36 mouse cellular contexts compared by ENCODE assay signal in genomic region chr2:107045955-107046354, GRCm38 (mm10). TPM values are rescaled to one million over a fixed set of nuclear protein-coding genes. Genes with fewer than 3 reads are reported as not detected.
DNase-seq lines count a peak whose midpoint lies in the region; ATAC-seq lines count a peak whose summit lies in the region.
"Had no signal": no experiment of that assay in that cellular context is flagged by ENCODE, and none has a peak within 500 bp of the region (broad histone marks: within the 10 kb centered on the region; RNA-seq: fewer than 3 reads in every experiment).

No protein-coding gene starts in this region.

- no peak overlapping the region for H3K9ac ChIP-seq in forebrain, embryonic 13.5 days
- no peak overlapping the region for H3K9ac ChIP-seq in forebrain, embryonic 16.5 days (replicated peaks; ENCODE audit: low read depth, low read length)
- H3K9ac ChIP-seq: heart, embryonic 13.5 days; hindbrain, embryonic 14.5 days; kidney, embryonic 15.5 days; liver, embryonic 14.5 days; midbrain, embryonic 13.5 days had no signal

- H3K4me3 ChIP-seq in forebrain, embryonic 13.5 days: no peak overlapping the region
- no peak overlapping the region for H3K4me3 ChIP-seq in forebrain, embryonic 10.5 days
- H3K4me3 ChIP-seq in forebrain, embryonic 16.5 days (replicated peaks; ENCODE audit: low read length): no peak overlapping the region
- H3K4me3 ChIP-seq: erythroblast, embryonic 14.5 days; heart, embryonic 13.5 days; kidney, embryonic 15.5 days; midbrain, embryonic 13.5 days had no signal

- H3K27ac ChIP-seq in forebrain, embryonic 13.5 days: no peak overlapping the region
- no peak overlapping the region for H3K27ac ChIP-seq in forebrain, embryonic 10.5 days
- no peak overlapping the region for H3K27ac ChIP-seq in forebrain, embryonic 16.5 days (ENCODE audit: low read length)
- H3K27ac ChIP-seq: heart, embryonic 13.5 days; hindbrain, embryonic 14.5 days; kidney, embryonic 15.5 days; liver, embryonic 14.5 days; macrophage; midbrain, embryonic 13.5 days had no signal

- ATAC-seq in forebrain, embryonic 13.5 days: peak; percentile 19; the same call in 1 of the 2 replicates
- ATAC-seq in forebrain, embryonic 16.5 days: peak; percentile 86
- ATAC-seq: midbrain, embryonic 13.5 days; Patski had no signal

- no peaks in the 10 kb centered on the region for H3K9me3 ChIP-seq in forebrain, embryonic 13.5 days (replicated peaks)
- no peaks in the 10 kb centered on the region for H3K9me3 ChIP-seq in forebrain, embryonic 10.5 days
- H3K9me3 ChIP-seq in forebrain, embryonic 16.5 days (ENCODE audit: control insufficient read depth, low read length): no peaks in the 10 kb centered on the region
- H3K9me3 ChIP-seq: G1E; heart, embryonic 13.5 days; kidney, embryonic 15.5 days; midbrain, embryonic 13.5 days had no signal

- no peaks in the 10 kb centered on the region for H3K27me3 ChIP-seq in forebrain, embryonic 13.5 days
- no peaks in the 10 kb centered on the region for H3K27me3 ChIP-seq in forebrain, embryonic 10.5 days (ENCODE audit: poor library complexity, severe bottlenecking)
- no peaks in the 10 kb centered on the region for H3K27me3 ChIP-seq in forebrain, embryonic 16.5 days (replicated peaks; ENCODE audit: control insufficient read depth, insufficient read depth, low read length)
- H3K27me3 ChIP-seq: heart, embryonic 13.5 days; kidney, embryonic 15.5 days; midbrain, embryonic 13.5 days; Patski had no signal

- H3K4me2 ChIP-seq in forebrain, embryonic 13.5 days: no peak overlapping the region
- H3K4me2 ChIP-seq in forebrain, embryonic 16.5 days (ENCODE audit: low read length): no peak overlapping the region
- H3K4me2 ChIP-seq: heart, embryonic 13.5 days; hindbrain, embryonic 14.5 days; kidney, embryonic 15.5 days; midbrain, embryonic 13.5 days had no signal

- DNase-seq in forebrain, embryonic 10.5 days (ENCODE audit: extremely low spot score, low spot score): no peak
- peak; percentile 14 for DNase-seq in layer of hippocampus, adult 9-11 months
- no peak for DNase-seq in layer of hippocampus, adult 9-10 months (ENCODE audit: low spot score)
- DNase-seq in right cerebral cortex, adult 18-20 months: peak; percentile 44
- DNase-seq in right cerebral cortex, postnatal 10 days (ENCODE audit: low spot score in 2 of 2): no peak
- DNase-seq in spleen, postnatal 14 days (ENCODE audit: low spot score in 2 of 2): no peak
- DNase-seq: adrenal gland, postnatal 10 days; cerebellum, adult 11-12 months; cerebellum, postnatal 10 days; gastrocnemius, postnatal 10 days; heart, postnatal 10 days; kidney, adult 11 months; kidney, postnatal 25 days; liver; lung, adult 2 months; lung, postnatal 10 days; retina, postnatal 1 day; thymus, adult 18-20 months; thymus, postnatal 25 days had no signal

- H3K36me3 ChIP-seq in forebrain, embryonic 13.5 days (ENCODE audit: poor library complexity, severe bottlenecking): no peaks in the 10 kb centered on the region
- no peaks in the 10 kb centered on the region for H3K36me3 ChIP-seq in forebrain, embryonic 10.5 days (replicated peaks)
- H3K36me3 ChIP-seq in forebrain, embryonic 16.5 days (ENCODE audit: control insufficient read depth, insufficient read depth): no peaks in the 10 kb centered on the region
- H3K36me3 ChIP-seq: G1E; heart, embryonic 13.5 days; kidney, embryonic 15.5 days; midbrain, embryonic 13.5 days had no signal

- no peaks in the 10 kb centered on the region for H3K4me1 ChIP-seq in forebrain, embryonic 13.5 days
- H3K4me1 ChIP-seq in forebrain, embryonic 10.5 days: peaks cover 4% of the 10 kb centered on the region; the same call in 1 of the 2 replicates
- no peaks in the 10 kb centered on the region; the same call in 1 of the 2 replicates for H3K4me1 ChIP-seq in forebrain, embryonic 16.5 days (replicated peaks; ENCODE audit: control insufficient read depth, insufficient read depth, low read length)
- H3K4me1 ChIP-seq: heart, embryonic 13.5 days; kidney, embryonic 15.5 days; midbrain, embryonic 13.5 days had no signal

RNA-seq across cellular contexts. Expression of gene Fshb, which starts 13.5 kb away (rescaled TPM):
- polyA plus RNA-seq in forebrain, embryonic 13.5 days (2015; fragmentation: Nextera tagmentation; extraction: Ambion mirVana): not detected in 2 replicates
- polyA plus RNA-seq in forebrain, embryonic 10.5 days (2016; fragmentation: Nextera tagmentation; extraction: Ambion mirVana): not detected in 2 replicates
- not detected in 2 replicates for polyA plus RNA-seq in forebrain, embryonic 16.5 days (2015; fragmentation: Nextera tagmentation; extraction: Ambion mirVana)
- polyA plus RNA-seq: cortical plate, adult 2 months; embryonic facial prominence, embryonic 14.5 days; erythroblast, embryonic 14.5 days; G1E; gonadal fat pad, adult 2 months; heart, embryonic 13.5 days; hindbrain, embryonic 14.5 days; kidney, embryonic 15.5 days; limb, embryonic 11.5 days; liver, embryonic 14.5 days; lung, adult 2 months; macrophage; midbrain, embryonic 13.5 days; neural tube, embryonic 14.5 days; Patski; stomach, embryonic 16.5 days had no signal

Comparison
In these comparisons a context has a peak if more than half of its experiments do, and no peak if none do; other contexts are left out.
1. DNase-seq: peak in layer of hippocampus, adult 9-11 months (single experiment) and right cerebral cortex, adult 18-20 months (single experiment); none in forebrain, embryonic 10.5 days (single experiment), layer of hippocampus, adult 9-10 months (single experiment), right cerebral cortex, postnatal 10 days (0 of 2) and spleen, postnatal 14 days (0 of 2).